Comparison of ENCODE assay signal across 11 mouse cellular contexts in genomic region chr9:62353784-62354183, GRCm38 (mm10). TPM values are rescaled to one million over a fixed set of nuclear protein-coding genes. Genes with fewer than 3 reads are reported as not detected.
DNase-seq lines count a peak whose midpoint lies in the region; ATAC-seq and TF ChIP-seq lines count a peak whose summit lies in the region.
"Had no signal": no experiment of that assay in that cellular context is flagged by ENCODE, and none has a peak within 500 bp of the region (broad histone marks: within the 10 kb centered on the region; RNA-seq: fewer than 3 reads in every experiment).

No protein-coding gene starts in this region.

- H3K9ac ChIP-seq in liver, postnatal 0 days (replicated peaks), result no peak overlapping the region
- no peak overlapping the region for H3K9ac ChIP-seq in neural tube, embryonic 15.5 days (replicated peaks)

- WGBS in liver, postnatal 0 days (ENCODE audit: insufficient replicate concordance), result 47% methylated on average over 7 of the region's 7 CpGs
- 48% methylated on average over 7 of the region's 7 CpGs for WGBS in neural tube, embryonic 15.5 days

- H3K27ac ChIP-seq in liver, postnatal 0 days (ENCODE audit: low read depth), result no peak overlapping the region; the same call in 1 of the 2 replicates
- H3K27ac ChIP-seq in neural tube, embryonic 15.5 days (replicated peaks), result no peak overlapping the region
- H3K27ac ChIP-seq: hindbrain, embryonic 10.5 days had no signal

- DNase-seq in A20 (ENCODE audit: low read depth, low spot score), result peak; percentile 52
- peak; percentile 44 to 54 for DNase-seq in CD8-positive naive resting alpha-beta T cell, adult 2 months (ENCODE audit: low read depth in 2 of 2, low spot score in 2 of 2)
- DNase-seq in liver, postnatal 0 days, result no peak
- no peak for DNase-seq in cerebellum, adult 9-11 months
- no peak for DNase-seq in layer of hippocampus, postnatal 14 days (ENCODE audit: low spot score in 2 of 2)
- DNase-seq: adrenal gland, postnatal 25 days; lung, adult 2 months; thymus, postnatal 36 days had no signal

- peaks cover 69% of the 10 kb centered on the region for H3K4me1 ChIP-seq in liver, postnatal 0 days (ENCODE audit: insufficient read depth)
- peaks cover 50% of the 10 kb centered on the region for H3K4me1 ChIP-seq in neural tube, embryonic 15.5 days

- H3K9me3 ChIP-seq in liver, postnatal 0 days (ENCODE audit: low read length), result no peaks in the 10 kb centered on the region
- H3K9me3 ChIP-seq in neural tube, embryonic 15.5 days (replicated peaks), result no peaks in the 10 kb centered on the region
- H3K9me3 ChIP-seq: hindbrain, embryonic 10.5 days had no signal

- ATAC-seq in common myeloid progenitor, adult 5-6 weeks (replicated peaks; ENCODE audit: low read depth, poor library complexity, severe bottlenecking), result peak; percentile 95
- ATAC-seq in liver, postnatal 0 days, result peak; percentile 87
- no peak for ATAC-seq in neural tube, embryonic 15.5 days (ENCODE audit: low FRiP score)

- no peaks in the 10 kb centered on the region for H3K27me3 ChIP-seq in liver, postnatal 0 days (ENCODE audit: insufficient read depth, low read length)
- no peaks in the 10 kb centered on the region for H3K27me3 ChIP-seq in neural tube, embryonic 15.5 days (replicated peaks)

- H3K36me3 ChIP-seq in liver, postnatal 0 days (replicated peaks; ENCODE audit: insufficient read depth, low read length), result peaks cover 19% of the 10 kb centered on the region
- H3K36me3 ChIP-seq in neural tube, embryonic 15.5 days, result no peaks in the 10 kb centered on the region

- TF ChIP-seq CTCF in liver, postnatal 0 days (IDR thresholded peaks at IDR 0.05; ENCODE audit: low read depth), result no peak

- peak; percentile 81 for TF ChIP-seq EP300 in liver, postnatal 0 days (IDR thresholded peaks at IDR 0.05; ENCODE audit: low read depth)

- H3K4me2 ChIP-seq in liver, postnatal 0 days (ENCODE audit: low read depth, low read length), result 0 out of 2 replicates have a peak overlapping the region, but pooled peaks have one; percentile 9
- H3K4me2 ChIP-seq in neural tube, embryonic 15.5 days, result no peak overlapping the region

- no peak overlapping the region for H3K4me3 ChIP-seq in liver, postnatal 0 days (ENCODE audit: low read depth, low read length)
- no peak overlapping the region for H3K4me3 ChIP-seq in neural tube, embryonic 15.5 days (replicated peaks)
- H3K4me3 ChIP-seq: hindbrain, embryonic 10.5 days had no signal

RNA-seq across cellular contexts. Expression of gene Anp32a, which starts 12.7 kb away (rescaled TPM):
- 731 and 775 TPM in 2 replicates for total RNA-seq in common myeloid progenitor, adult 5-6 weeks (2017)
- 54.5 and 60.4 TPM in 2 replicates for polyA plus RNA-seq in liver, postnatal 0 days (2015; fragmentation: Nextera tagmentation; extraction: Ambion mirVana)
- polyA plus RNA-seq in neural tube, embryonic 15.5 days (2015; fragmentation: Nextera tagmentation; extraction: Ambion mirVana), result 131 and 170 TPM in 2 replicates
- 100 to 1,000 TPM; 241 to 247 TPM for total RNA-seq in layer of hippocampus, postnatal 14 days (2021)

Comparison
In these comparisons a context has a peak if more than half of its experiments do, and no peak if none do; other contexts are left out.
1. DNase-seq: peak in A20 (single experiment) and CD8-positive naive resting alpha-beta T cell, adult 2 months (2 of 2); none in liver, postnatal 0 days (single experiment), cerebellum, adult 9-11 months (single experiment) and layer of hippocampus, postnatal 14 days (0 of 2).